Mouse (Mus musculus): ENCODE data around the gene Uri1.

The Uri1 gene

DNA sequence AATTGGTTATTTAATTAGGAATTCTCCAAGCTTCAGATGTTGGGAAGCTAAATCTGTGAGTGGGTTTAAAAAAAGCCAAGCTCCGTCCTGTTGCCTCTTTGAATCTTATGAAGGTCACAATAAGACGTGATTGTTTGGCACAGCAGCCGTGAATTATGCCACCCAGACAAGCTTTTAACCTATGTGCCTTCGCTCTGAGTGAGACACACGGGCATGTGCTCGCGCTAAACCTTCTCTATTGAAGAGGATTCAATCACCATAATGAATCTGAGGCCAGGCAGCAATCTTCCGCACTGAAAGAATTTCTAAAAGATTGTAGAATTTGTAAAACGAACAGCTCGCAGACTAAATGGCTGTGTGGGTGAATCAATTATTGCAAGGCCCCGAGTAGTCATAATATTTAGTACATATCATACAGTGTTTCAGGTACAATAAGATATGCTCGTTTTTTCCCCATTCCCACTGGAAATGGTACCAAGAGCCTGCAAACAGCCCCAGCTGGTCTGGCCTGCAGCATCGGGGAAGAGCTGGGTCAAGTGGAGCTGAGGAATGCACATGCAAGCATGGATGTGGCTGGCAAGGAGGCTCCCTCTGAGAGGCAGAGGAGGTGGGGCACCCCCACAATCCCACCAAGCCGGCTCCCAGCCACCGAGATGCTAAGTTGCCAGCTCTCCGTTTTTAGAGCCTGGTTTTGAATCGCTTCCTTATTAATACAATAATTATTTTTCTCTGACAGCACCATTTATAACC is 101.5 kb downstream of the Uri1 start:
- no peak for DNase-seq (ENCODE audit: extremely low spot score)

DNA sequence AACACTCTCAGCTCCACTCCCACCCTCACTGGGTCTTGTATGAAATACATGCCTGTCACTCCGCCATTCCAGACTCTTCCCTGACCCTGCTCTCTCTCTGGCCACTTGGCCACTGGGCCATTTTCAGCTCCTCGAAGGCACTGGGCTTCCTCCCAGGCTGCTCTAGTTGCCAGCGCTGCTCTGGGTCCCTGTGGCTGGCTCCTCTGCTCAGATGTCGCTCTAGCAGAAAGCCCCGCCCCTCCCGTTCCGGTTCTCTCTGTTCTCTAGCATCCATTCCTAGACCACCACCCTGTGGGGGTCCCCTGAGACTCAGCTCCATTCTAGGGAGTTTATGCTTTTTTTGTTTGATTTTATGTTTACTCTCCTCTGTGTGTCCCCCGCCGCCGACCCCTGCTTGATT is 104.4 kb downstream of the Uri1 start:
- DNase-seq (ENCODE audit: extremely low spot score) = no peak

- no peak for DNase-seq (ENCODE audit: extremely low spot score)
Measured at GRCm38 (mm10) chr7:37916762-37917439, 106.5 kb downstream of the Uri1 start.

GRCm38 (mm10) chr7:37911802-37912122 is 111.6 kb downstream of the Uri1 start:
- DNase-seq (ENCODE audit: extremely low spot score) = peak; percentile 12

DNA sequence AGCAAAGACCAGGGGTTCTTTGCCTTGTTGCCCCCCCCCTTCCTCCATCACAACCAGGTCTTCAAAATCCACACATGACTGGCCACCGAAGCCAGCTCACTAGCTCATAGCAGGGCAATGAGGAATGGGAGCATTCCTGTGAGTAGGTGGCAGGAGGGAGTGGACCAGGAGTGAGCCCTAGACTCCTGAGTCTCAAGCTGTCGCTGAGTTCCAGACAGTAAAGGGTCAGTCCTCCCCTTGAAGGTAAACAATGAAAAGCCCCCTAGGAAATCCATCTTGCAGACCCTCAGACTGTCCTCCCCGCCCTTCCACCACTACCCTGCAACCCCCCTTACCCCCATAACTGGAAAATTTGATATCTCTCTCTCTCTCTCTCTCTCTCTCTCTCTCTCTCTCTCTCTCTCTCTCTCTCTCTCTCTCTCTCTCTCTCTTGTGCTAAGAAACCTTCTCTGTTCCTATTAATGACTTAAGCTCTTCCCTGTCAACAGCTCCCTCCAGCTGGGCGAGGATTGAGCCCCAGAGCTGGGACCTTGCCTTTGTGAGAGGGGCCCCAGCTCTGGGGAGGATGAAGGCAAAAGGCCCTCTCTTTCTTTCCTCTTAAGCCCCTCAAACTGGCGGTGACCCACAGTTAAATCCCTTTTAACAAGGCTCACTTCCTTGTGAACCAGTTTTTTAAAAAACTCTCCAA is 112.1 kb downstream of the Uri1 start:
- no peak for DNase-seq (ENCODE audit: extremely low spot score)

GRCm38 (mm10) chr7:37910161-37910560 is 113.2 kb downstream of the Uri1 start:
- DNase-seq (ENCODE audit: extremely low spot score) = no peak
